9 mouse cellular contexts compared by ENCODE assay signal in the genomic region with DNA sequence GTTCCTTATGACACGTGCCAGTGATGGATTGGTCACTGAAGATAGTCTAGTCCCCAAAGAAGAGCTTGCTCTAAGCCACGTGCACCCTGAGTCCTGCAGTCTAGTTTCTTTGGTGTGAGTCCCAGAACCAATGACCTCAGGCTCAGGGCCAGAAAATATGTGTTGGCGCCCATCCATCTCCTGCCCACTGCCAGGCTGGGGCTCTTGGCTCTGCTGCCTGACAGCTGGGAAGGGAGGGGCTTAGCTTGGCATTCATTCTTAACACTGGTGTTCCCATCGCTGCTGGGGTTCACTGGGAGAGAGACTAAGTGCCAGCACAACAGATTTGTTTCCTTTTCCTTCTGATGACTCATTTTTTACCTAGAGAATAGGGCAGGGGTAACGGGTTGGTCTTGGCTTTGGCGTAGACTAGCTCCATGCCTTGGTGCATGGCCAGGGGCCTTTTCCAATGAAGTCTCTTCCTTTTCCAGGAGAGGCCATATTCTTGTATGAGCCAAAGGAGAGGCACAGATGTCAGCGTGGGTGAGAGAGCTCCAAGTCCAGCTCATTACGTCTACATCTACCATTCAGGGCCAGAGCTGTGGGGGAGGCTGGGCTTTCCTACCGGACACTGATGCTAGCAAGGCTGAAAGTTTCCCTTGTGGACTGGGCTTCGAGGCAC.
DNase-seq lines count a peak whose midpoint lies in the region; ATAC-seq and TF ChIP-seq lines count a peak whose summit lies in the region.
"Had no signal": no experiment of that assay in that cellular context is flagged by ENCODE, and none has a peak within 500 bp of the region (broad histone marks: within the 10 kb centered on the region; RNA-seq: fewer than 3 reads in every experiment).

No protein-coding gene starts in this region.

- no peak for DNase-seq in midbrain, embryonic 10.5 days (ENCODE audit: low spot score)
- peak; percentile 99 for DNase-seq in brain, adult 2 months (ENCODE audit: low read depth, low spot score)
- peak; percentile 35 to 57 for DNase-seq in gastrocnemius, adult 8-10 months (ENCODE audit: low spot score in 2 of 2)
- peak; percentile 73 to 74 for DNase-seq in layer of hippocampus, adult 2 months (ENCODE audit: low spot score in 2 of 2)
- DNase-seq in thymus, postnatal 4 days = no peak

- WGBS in midbrain, embryonic 13.5 days = 85% methylated on average over 10 of the region's 10 CpGs
- WGBS in midbrain, embryonic 10.5 days = 93% methylated on average over 10 of the region's 10 CpGs
- 76% methylated on average over 10 of the region's 10 CpGs for WGBS in neural tube, embryonic 14.5 days
- 92% methylated on average over 10 of the region's 10 CpGs for WGBS in intestine, embryonic 15.5 days

- H3K36me3 ChIP-seq in midbrain, embryonic 13.5 days = no peaks in the 10 kb centered on the region
- H3K36me3 ChIP-seq in midbrain, embryonic 10.5 days = no peaks in the 10 kb centered on the region
- no peaks in the 10 kb centered on the region for H3K36me3 ChIP-seq in neural tube, embryonic 14.5 days (ENCODE audit: control insufficient read depth, insufficient read depth, low read length)
- no peaks in the 10 kb centered on the region for H3K36me3 ChIP-seq in intestine, embryonic 15.5 days
- H3K36me3 ChIP-seq: heart, embryonic 15.5 days had no signal

- H3K4me2 ChIP-seq in midbrain, embryonic 13.5 days (replicated peaks) = no peak overlapping the region
- H3K4me2 ChIP-seq in neural tube, embryonic 14.5 days (ENCODE audit: low read depth, low read length) = no peak overlapping the region
- no peak overlapping the region for H3K4me2 ChIP-seq in intestine, embryonic 15.5 days (replicated peaks)
- H3K4me2 ChIP-seq: heart, embryonic 15.5 days had no signal

- no peak overlapping the region for H3K9ac ChIP-seq in midbrain, embryonic 13.5 days (replicated peaks)
- no peak overlapping the region for H3K9ac ChIP-seq in neural tube, embryonic 14.5 days (replicated peaks; ENCODE audit: low read depth, low read length)
- no peak overlapping the region for H3K9ac ChIP-seq in intestine, embryonic 15.5 days
- H3K9ac ChIP-seq: heart, embryonic 15.5 days had no signal

- H3K4me3 ChIP-seq in midbrain, embryonic 13.5 days (replicated peaks) = no peak overlapping the region
- H3K4me3 ChIP-seq in midbrain, embryonic 10.5 days = no peak overlapping the region
- no peak overlapping the region for H3K4me3 ChIP-seq in layer of hippocampus, adult 2 months
- H3K4me3 ChIP-seq in neural tube, embryonic 14.5 days (ENCODE audit: low read depth, low read length) = no peak overlapping the region
- no peak overlapping the region for H3K4me3 ChIP-seq in intestine, embryonic 15.5 days (replicated peaks)
- H3K4me3 ChIP-seq: heart, embryonic 15.5 days had no signal

- no peaks in the 10 kb centered on the region for H3K9me3 ChIP-seq in midbrain, embryonic 13.5 days
- H3K9me3 ChIP-seq in midbrain, embryonic 10.5 days (replicated peaks) = no peaks in the 10 kb centered on the region
- H3K9me3 ChIP-seq in neural tube, embryonic 14.5 days (ENCODE audit: control insufficient read depth, low read length) = no peaks in the 10 kb centered on the region
- no peaks in the 10 kb centered on the region for H3K9me3 ChIP-seq in intestine, embryonic 15.5 days
- H3K9me3 ChIP-seq: heart, embryonic 15.5 days had no signal

- ATAC-seq in midbrain, embryonic 13.5 days = peak; percentile 51
- ATAC-seq in neural tube, embryonic 14.5 days (ENCODE audit: low read depth) = peak; percentile 68; the same call in 1 of the 2 replicates
- no peak for ATAC-seq in intestine, embryonic 15.5 days

- H3K27me3 ChIP-seq in midbrain, embryonic 13.5 days = no peaks in the 10 kb centered on the region
- H3K27me3 ChIP-seq in midbrain, embryonic 10.5 days (ENCODE audit: low read depth, poor library complexity, severe bottlenecking) = no peaks in the 10 kb centered on the region; the same call in 1 of the 2 replicates
- no peaks in the 10 kb centered on the region for H3K27me3 ChIP-seq in neural tube, embryonic 14.5 days (ENCODE audit: control insufficient read depth, insufficient read depth, low read length)
- no peaks in the 10 kb centered on the region for H3K27me3 ChIP-seq in intestine, embryonic 15.5 days (replicated peaks)

- no peak for TF ChIP-seq CTCF in layer of hippocampus, adult 2 months (conservative IDR thresholded peaks at IDR 0.05)

- H3K27ac ChIP-seq in midbrain, embryonic 13.5 days = no peak overlapping the region
- no peak overlapping the region for H3K27ac ChIP-seq in midbrain, embryonic 10.5 days (replicated peaks)
- H3K27ac ChIP-seq in layer of hippocampus, adult 2 months = no peak overlapping the region
- H3K27ac ChIP-seq in neural tube, embryonic 14.5 days (ENCODE audit: low read depth, low read length) = no peak overlapping the region
- H3K27ac ChIP-seq in intestine, embryonic 15.5 days = no peak overlapping the region
- H3K27ac ChIP-seq: heart, embryonic 15.5 days had no signal

- H3K4me1 ChIP-seq in midbrain, embryonic 13.5 days (replicated peaks) = peaks cover 11% of the 10 kb centered on the region
- peaks cover 16% of the 10 kb centered on the region for H3K4me1 ChIP-seq in midbrain, embryonic 10.5 days
- H3K4me1 ChIP-seq in neural tube, embryonic 14.5 days (ENCODE audit: control insufficient read depth, insufficient read depth, low read length) = no peaks in the 10 kb centered on the region
- no peaks in the 10 kb centered on the region for H3K4me1 ChIP-seq in intestine, embryonic 15.5 days (replicated peaks)

Comparison
In these comparisons a context has a peak if more than half of its experiments do, and no peak if none do; other contexts are left out.
1. DNase-seq: peak in brain, adult 2 months (single experiment), gastrocnemius, adult 8-10 months (2 of 2) and layer of hippocampus, adult 2 months (2 of 2); none in midbrain, embryonic 10.5 days (single experiment) and thymus, postnatal 4 days (single experiment).